Mouse (Mus musculus) retina, postnatal 1 day (tissue): ENCODE data around the gene Twnk.
A peak's percentile ranks its signal among the peaks of the same experiment; 100 is the strongest.

ENCODE experiments used
- DNase-seq: peaks from one replicate; pipeline ENCODE4 v3.0.0-alpha.2; 2012

Twnk gene

GRCm38 (mm10) chr19:45003740-45004516 lies 1.5 kb upstream of the Twnk start:
- DNase-seq = no peak

GRCm38 (mm10) chr19:45005957-45006712 lies 672 bp downstream of the Twnk start, which contains the start of gene Mrpl43:
Mrpl43 (minus strand) TSS chr19:45006442.
- peak; percentile 97 for DNase-seq

GRCm38 (mm10) chr19:45007021-45007420 lies 1.6 kb downstream of the Twnk start:
- DNase-seq = no peak

- DNase-seq = no peak
Observed at GRCm38 (mm10) chr19:45007425-45008191, 2.1 kb downstream of the Twnk start.

GRCm38 (mm10) chr19:45010646-45011045 lies 5.2 kb downstream of the Twnk start:
- no peak for DNase-seq

- DNase-seq = no peak
Observed at GRCm38 (mm10) chr19:45012219-45012618, 6.8 kb downstream of the Twnk start.

- DNase-seq = peak; percentile 77
Observed at GRCm38 (mm10) chr19:45012636-45013035, 7.2 kb downstream of the Twnk start.

GRCm38 (mm10) chr19:45013581-45014225 lies 8.2 kb downstream of the Twnk start:
- DNase-seq = no peak

GRCm38 (mm10) chr19:45014335-45014971 lies 9.0 kb downstream of the Twnk start, which contains the start of gene Lzts2:
Lzts2 (plus strand) TSS chr19:45014414.
- peak; percentile 34 for DNase-seq

GRCm38 (mm10) chr19:45014981-45015402 lies 9.5 kb downstream of the Twnk start:
- DNase-seq = peak; percentile 58

- DNase-seq = peak; percentile 48
Observed at GRCm38 (mm10) chr19:45015518-45016281, 10.2 kb downstream of the Twnk start.

- DNase-seq = peak; percentile 96
Observed at GRCm38 (mm10) chr19:45016341-45017215, 11.1 kb downstream of the Twnk start.

GRCm38 (mm10) chr19:45017216-45017771 lies 11.8 kb downstream of the Twnk start:
- DNase-seq = peak; percentile 93

GRCm38 (mm10) chr19:45017909-45018308 lies 12.4 kb downstream of the Twnk start:
- DNase-seq = peak; percentile 93

- DNase-seq = peak; percentile 51
Observed at GRCm38 (mm10) chr19:45018351-45018831, 12.9 kb downstream of the Twnk start.

- no peak for DNase-seq
Observed at GRCm38 (mm10) chr19:45020348-45020747, 14.9 kb downstream of the Twnk start.

- DNase-seq = no peak
Observed at GRCm38 (mm10) chr19:45021362-45021761, 15.9 kb downstream of the Twnk start.

- DNase-seq = no peak
Observed at GRCm38 (mm10) chr19:45023993-45024392, 18.5 kb downstream of the Twnk start.

GRCm38 (mm10) chr19:45024775-45025174 lies 19.3 kb downstream of the Twnk start:
- DNase-seq = no peak
